Comparison of ENCODE assay signal across 12 mouse cellular contexts in the genomic region with DNA sequence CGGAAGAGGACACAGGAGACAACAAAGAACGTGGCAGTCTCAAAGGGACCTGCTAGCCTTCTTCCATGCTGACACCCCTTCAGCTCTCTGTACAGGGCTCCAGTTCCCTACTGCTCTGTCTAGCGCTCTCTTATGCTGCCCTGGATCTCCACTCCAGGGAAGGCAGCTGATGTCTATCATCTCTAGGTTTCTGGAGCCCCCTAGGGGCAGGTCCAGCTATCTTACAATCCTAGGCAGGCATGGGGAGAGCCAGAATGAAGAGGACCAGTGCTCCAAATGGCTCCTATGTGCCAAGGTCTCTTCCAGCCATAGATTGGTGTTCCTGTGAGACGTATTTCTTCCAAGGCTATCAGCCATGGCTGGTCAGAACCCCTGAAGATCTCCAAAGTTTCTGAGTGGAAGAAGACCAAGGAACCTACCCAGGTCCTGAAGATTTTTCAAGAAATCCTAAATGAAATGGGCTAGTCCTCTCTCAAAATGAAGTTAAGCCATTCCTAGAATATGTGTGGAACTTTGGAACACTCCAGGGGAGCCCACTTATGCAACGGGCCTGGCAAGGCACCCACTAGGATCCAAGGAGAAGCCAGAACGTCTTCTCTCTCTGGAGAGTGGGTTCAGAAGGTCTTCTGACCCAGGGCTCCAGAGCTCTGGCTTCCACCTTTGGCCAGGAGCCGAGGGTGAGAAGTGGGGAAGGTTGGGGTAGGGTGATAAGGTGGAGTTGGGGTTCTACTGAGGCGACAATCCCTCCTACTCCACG. TPM values are rescaled to one million over a fixed set of nuclear protein-coding genes. Genes with fewer than 3 reads are reported as not detected.
DNase-seq lines count a peak whose midpoint lies in the region; ATAC-seq and TF ChIP-seq lines count a peak whose summit lies in the region.
"Had no signal": no experiment of that assay in that cellular context is flagged by ENCODE, and none has a peak within 500 bp of the region (broad histone marks: within the 10 kb centered on the region; RNA-seq: fewer than 3 reads in every experiment).

No protein-coding gene starts in this region.

- H3K4me1 ChIP-seq in heart, adult 2 months (ENCODE audit: control insufficient read depth, insufficient read depth, low read length), result no peaks in the 10 kb centered on the region
- no peaks in the 10 kb centered on the region for H3K4me1 ChIP-seq in ES-Bruce4 (ENCODE audit: control insufficient read depth, insufficient read depth, low read length)
- H3K4me1 ChIP-seq: lung, embryonic 15.5 days had no signal

- intact Hi-C loops in heart, adult 2 months (cut with DNase I), result no loop called here
- intact Hi-C loops in left cerebral cortex, adult 2 months (cut with DNase I), result no loop called here
- intact Hi-C loops in left cerebral cortex, postnatal 4 days (cut with DNase I), result no loop called here

- no peaks in the 10 kb centered on the region for H3K9me3 ChIP-seq in ES-Bruce4 (replicated peaks; ENCODE audit: control insufficient read depth, insufficient read depth, low read length, poor library complexity, severe bottlenecking)
- H3K9me3 ChIP-seq: lung, embryonic 15.5 days had no signal

- H3K27ac ChIP-seq in heart, adult 2 months, result no peak overlapping the region
- H3K27ac ChIP-seq in left cerebral cortex, adult 2 months, result no peak overlapping the region
- no peak overlapping the region for H3K27ac ChIP-seq in ES-Bruce4 (ENCODE audit: insufficient read depth, low read length)
- H3K27ac ChIP-seq: lung, embryonic 15.5 days had no signal

- WGBS in heart, adult 2 months, result 69% methylated on average over 9 of the region's 9 CpGs

- no peaks in the 10 kb centered on the region for H3K27me3 ChIP-seq in heart, adult 2 months (ENCODE audit: control insufficient read depth, insufficient read depth, low read length)
- H3K27me3 ChIP-seq in ES-Bruce4 (ENCODE audit: control insufficient read depth, insufficient read depth, low read length, poor library complexity, severe bottlenecking), result no peaks in the 10 kb centered on the region
- H3K27me3 ChIP-seq: lung, embryonic 15.5 days had no signal

- TF ChIP-seq POLR2A in heart, adult 2 months (IDR thresholded peaks at IDR 0.05; ENCODE audit: insufficient read depth, low read depth, low read length), result no peak
- no peak for TF ChIP-seq POLR2A in ES-Bruce4 (IDR thresholded peaks at IDR 0.05; ENCODE audit: insufficient read depth, low read length)

- no peaks in the 10 kb centered on the region for H3K36me3 ChIP-seq in heart, adult 2 months (ENCODE audit: control insufficient read depth, insufficient read depth, low read length)
- H3K36me3 ChIP-seq in ES-Bruce4 (ENCODE audit: control insufficient read depth, insufficient read depth, low read length, poor library complexity, severe bottlenecking), result no peaks in the 10 kb centered on the region
- H3K36me3 ChIP-seq: lung, embryonic 15.5 days had no signal

- H3K9ac ChIP-seq in heart, adult 2 months (ENCODE audit: low read depth, low read length), result no peak overlapping the region
- no peak overlapping the region for H3K9ac ChIP-seq in ES-Bruce4 (ENCODE audit: low read depth, poor library complexity, severe bottlenecking)
- H3K9ac ChIP-seq: lung, embryonic 15.5 days had no signal

- 0 out of 2 replicates have a peak, but pooled peaks have one; percentile 29 for ATAC-seq in common myeloid progenitor, adult 5-6 weeks (replicated peaks; ENCODE audit: low read depth, poor library complexity, severe bottlenecking)
- ATAC-seq: intestine, postnatal 0 days had no signal

- H3K79me2 ChIP-seq in heart, adult 2 months (replicated peaks; ENCODE audit: control insufficient read depth, insufficient read depth, low read length), result no peaks in the 10 kb centered on the region

- TF ChIP-seq EP300 in heart, adult 2 months (IDR thresholded peaks at IDR 0.05; ENCODE audit: insufficient read depth, low read depth, low read length), result no peak
- no peak for TF ChIP-seq EP300 in ES-Bruce4 (IDR thresholded peaks at IDR 0.05; ENCODE audit: insufficient read depth, low read depth, low read length)

- no peak for DNase-seq in heart, adult 2 months
- DNase-seq in heart, postnatal 4 days, result no peak
- DNase-seq in left cerebral cortex, adult 2 months (ENCODE audit: extremely low spot score in 1 of 2, low spot score in 2 of 2), result no peak
- DNase-seq in left cerebral cortex, postnatal 4 days, result no peak
- no peak for DNase-seq in cerebellum, adult 11 months
- no peak for DNase-seq in spleen, postnatal 4 days (ENCODE audit: low spot score in 2 of 2)
- DNase-seq: cerebellum, adult 9-11 months; layer of hippocampus, postnatal 36 days had no signal

- no peak overlapping the region for H3K4me3 ChIP-seq in heart, adult 2 months
- H3K4me3 ChIP-seq in left cerebral cortex, adult 2 months, result no peak overlapping the region
- no peak overlapping the region for H3K4me3 ChIP-seq in ES-Bruce4 (ENCODE audit: low read depth, low read length)
- H3K4me3 ChIP-seq: lung, embryonic 15.5 days had no signal

- TF ChIP-seq CTCF in heart, adult 2 months (IDR thresholded peaks at IDR 0.05), result peak; percentile 7; the same call in 1 of the 2 replicates
- TF ChIP-seq CTCF in left cerebral cortex, adult 2 months (IDR thresholded peaks at IDR 0.05), result peak; percentile 40
- peak; percentile 11 for TF ChIP-seq CTCF in ES-Bruce4 (IDR thresholded peaks at IDR 0.05; ENCODE audit: low read depth, low read length)

RNA-seq across cellular contexts. Expression of gene Ttc12, which starts 22.0 kb away (rescaled TPM):
- total RNA-seq in heart, adult 2 months (2021), result 10 to 100 TPM in 1 of 2 experiments, 1 to 10 TPM in 1; 8.9 to 10.6 TPM
- polyA plus RNA-seq in heart, adult 2 months (2012; rRNA removed), result 9.5 and 16.7 TPM in 2 replicates
- total RNA-seq in heart, postnatal 4 days (2021), result 1 to 10 TPM; 7.0 to 7.9 TPM
- 1 to 10 TPM; 1.4 to 1.7 TPM for total RNA-seq in left cerebral cortex, adult 2 months (2021)
- 1 to 10 TPM; 2.6 to 2.8 TPM for total RNA-seq in left cerebral cortex, postnatal 4 days (2021)
- polyA plus RNA-seq in ES-Bruce4 (2011; ENCODE audit: insufficient read depth, insufficient read length, low read depth, missing spikeins), result 10.9 and 12.6 TPM in 2 replicates
- total RNA-seq in common myeloid progenitor, adult 5-6 weeks (2017), result 0.78 and 1.6 TPM in 2 replicates
